In the genomic region with DNA sequence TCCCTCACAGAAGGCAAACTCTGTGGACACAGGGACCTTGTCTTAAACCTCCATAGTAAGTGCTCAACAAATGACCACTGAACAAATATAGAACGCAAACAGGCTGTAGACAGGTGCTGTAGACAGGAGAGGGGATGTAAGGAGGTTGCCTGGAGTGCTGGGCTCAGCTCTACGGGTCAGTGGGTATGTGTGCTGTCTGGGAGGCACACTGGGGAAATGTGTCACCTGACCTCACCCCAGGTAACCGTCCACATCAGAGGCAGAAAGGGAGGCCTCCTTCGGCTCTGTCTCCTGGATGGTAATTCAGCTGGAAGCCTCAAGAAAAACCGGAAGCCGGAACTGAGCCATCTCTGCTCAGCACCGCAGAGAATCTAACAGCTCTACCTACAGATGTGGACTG, we compare ENCODE assay signal across 24 mouse cellular contexts. TPM values are rescaled to one million over a fixed set of nuclear protein-coding genes. Genes with fewer than 3 reads are reported as not detected.
DNase-seq lines count a peak whose midpoint lies in the region; ATAC-seq and TF ChIP-seq lines count a peak whose summit lies in the region.
"Had no signal": no experiment of that assay in that cellular context is flagged by ENCODE, and none has a peak within 500 bp of the region (broad histone marks: within the 10 kb centered on the region; RNA-seq: fewer than 3 reads in every experiment).

No protein-coding gene starts in this region.

- 58% methylated on average over 7 of the region's 7 CpGs for WGBS in kidney, embryonic 15.5 days
- WGBS in embryonic facial prominence, embryonic 15.5 days = 55% methylated on average over 7 of the region's 7 CpGs
- 90% methylated on average over 7 of the region's 7 CpGs for WGBS in thymus, adult 2 months

- no peak overlapping the region for H3K9ac ChIP-seq in kidney, embryonic 15.5 days
- no peak overlapping the region for H3K9ac ChIP-seq in embryonic facial prominence, embryonic 15.5 days
- H3K9ac ChIP-seq: hindbrain, embryonic 14.5 days; liver, embryonic 12.5 days; liver, postnatal 0 days; stomach, embryonic 15.5 days had no signal

- TF ChIP-seq POLR2A in thymus, adult 2 months (IDR thresholded peaks at IDR 0.05; ENCODE audit: control insufficient read depth, extremely low read depth, insufficient read depth, low read length, poor library complexity) = no peak

- H3K4me3 ChIP-seq in gastrocnemius, adult 2 months = no peak overlapping the region
- H3K4me3 ChIP-seq in kidney, embryonic 15.5 days (replicated peaks) = no peak overlapping the region
- no peak overlapping the region for H3K4me3 ChIP-seq in embryonic facial prominence, embryonic 15.5 days (replicated peaks)
- no peak overlapping the region for H3K4me3 ChIP-seq in thymus, adult 2 months (ENCODE audit: control insufficient read depth, insufficient read depth, low read length)
- H3K4me3 ChIP-seq: liver, embryonic 12.5 days; stomach, embryonic 15.5 days had no signal

- no peaks in the 10 kb centered on the region for H3K9me3 ChIP-seq in kidney, embryonic 15.5 days (replicated peaks)
- H3K9me3 ChIP-seq in embryonic facial prominence, embryonic 15.5 days (replicated peaks) = no peaks in the 10 kb centered on the region
- H3K9me3 ChIP-seq: liver, embryonic 12.5 days; stomach, embryonic 15.5 days had no signal

- DNase-seq in gastrocnemius, adult 2 months = no peak
- no peak for DNase-seq in gastrocnemius, adult 8-10 months (ENCODE audit: low spot score in 2 of 2)
- no peak for DNase-seq in kidney, adult 11 months
- no peak for DNase-seq in right cerebral cortex, postnatal 4 days
- no peak for DNase-seq in thymus, adult 2 months
- DNase-seq: adrenal gland, adult 8-10 months; cerebellum, adult 8-10 months; cerebellum, postnatal 36 days; kidney, adult 2 months; kidney, postnatal 10 days; layer of hippocampus, adult 9-11 months; liver, postnatal 0 days; lung, postnatal 4 days; midbrain, embryonic 14.5 days; right cerebral cortex, postnatal 14 days; thymus, postnatal 14 days had no signal

- H3K4me2 ChIP-seq in kidney, embryonic 15.5 days = no peak overlapping the region
- no peak overlapping the region for H3K4me2 ChIP-seq in embryonic facial prominence, embryonic 15.5 days (replicated peaks)
- H3K4me2 ChIP-seq: hindbrain, embryonic 14.5 days; liver, embryonic 12.5 days; stomach, embryonic 15.5 days had no signal

- H3K27me3 ChIP-seq in kidney, embryonic 15.5 days = no peaks in the 10 kb centered on the region
- no peaks in the 10 kb centered on the region for H3K27me3 ChIP-seq in embryonic facial prominence, embryonic 15.5 days
- no peaks in the 10 kb centered on the region for H3K27me3 ChIP-seq in thymus, adult 2 months (ENCODE audit: control insufficient read depth, insufficient read depth, low read length)
- H3K27me3 ChIP-seq: CH12.LX; liver, embryonic 12.5 days; stomach, embryonic 15.5 days had no signal

- 0 out of 2 replicates have a peak, but pooled peaks have one; percentile 36 for ATAC-seq in kidney, embryonic 15.5 days (replicated peaks; ENCODE audit: low FRiP score)
- ATAC-seq in embryonic facial prominence, embryonic 15.5 days (ENCODE audit: insufficient number of reproducible peaks, low FRiP score, low TSS enrichment, low read depth) = no peak
- ATAC-seq: activated CD4-positive, CD25-positive, alpha-beta regulatory T cell, adult 4 months; forebrain, embryonic 14.5 days; liver, embryonic 12.5 days; liver, postnatal 0 days had no signal

- no peak for TF ChIP-seq CTCF in gastrocnemius, adult 2 months (IDR thresholded peaks at IDR 0.05)
- TF ChIP-seq CTCF in thymus, adult 2 months (IDR thresholded peaks at IDR 0.05; ENCODE audit: borderline replicate concordance, control insufficient read depth, extremely low read depth, insufficient read depth, low read length, poor library complexity) = no peak

- intact Hi-C loops in gastrocnemius, adult 2 months (cut with DNase I) = no loop called here

- peak overlapping the region; percentile 88 for H3K27ac ChIP-seq in gastrocnemius, adult 2 months
- H3K27ac ChIP-seq in kidney, embryonic 15.5 days = no peak overlapping the region
- H3K27ac ChIP-seq in embryonic facial prominence, embryonic 15.5 days (replicated peaks) = peak overlapping the region; percentile 96
- no peak overlapping the region for H3K27ac ChIP-seq in thymus, adult 2 months (ENCODE audit: control insufficient read depth, insufficient read depth, low read length)
- H3K27ac ChIP-seq: hindbrain, embryonic 14.5 days; liver, embryonic 12.5 days; stomach, embryonic 15.5 days had no signal

- H3K4me1 ChIP-seq in kidney, embryonic 15.5 days = peaks cover 31% of the 10 kb centered on the region
- peaks cover 38% of the 10 kb centered on the region for H3K4me1 ChIP-seq in embryonic facial prominence, embryonic 15.5 days
- H3K4me1 ChIP-seq in thymus, adult 2 months (replicated peaks; ENCODE audit: control insufficient read depth, insufficient read depth, low read length) = no peaks in the 10 kb centered on the region; the same call in 1 of the 2 replicates

- 0 out of 2 replicates have a peak, but pooled peaks cover 2% of the 10 kb centered on the region for H3K36me3 ChIP-seq in kidney, embryonic 15.5 days
- no peaks in the 10 kb centered on the region for H3K36me3 ChIP-seq in embryonic facial prominence, embryonic 15.5 days
- H3K36me3 ChIP-seq in thymus, adult 2 months (ENCODE audit: control insufficient read depth, insufficient read depth, low read length) = no peaks in the 10 kb centered on the region
- H3K36me3 ChIP-seq: liver, embryonic 12.5 days; stomach, embryonic 15.5 days had no signal

RNA-seq across cellular contexts. Expression of a gene that starts 21.6 kb away (rescaled TPM):
- 10 to 100 TPM in 1 of 2 experiments, 1 to 10 TPM in 1; 7.0 to 11.7 TPM for total RNA-seq in gastrocnemius, adult 2 months (2021)
- 10 to 100 TPM in 1 of 4 experiments, 1 to 10 TPM in 3; 4.5 to 10.1 (median 6.6) TPM for total RNA-seq in gastrocnemius, adult 8-10 months (2022)
- 8.7 and 9.7 TPM in 2 replicates for polyA plus RNA-seq in kidney, embryonic 15.5 days (2015; fragmentation: Nextera tagmentation; extraction: Ambion mirVana)
- 17.5 and 20.0 TPM in 2 replicates for polyA plus RNA-seq in embryonic facial prominence, embryonic 15.5 days (2015; fragmentation: Nextera tagmentation; extraction: Ambion mirVana)
- 56.6 and 68.0 TPM in 2 replicates for polyA plus RNA-seq in thymus, adult 2 months (2012; rRNA removed)

Comparison
In these comparisons a context has a peak if more than half of its experiments do, and no peak if none do; other contexts are left out.
1. H3K27ac ChIP-seq: peak in gastrocnemius, adult 2 months (single experiment) and embryonic facial prominence, embryonic 15.5 days (single experiment); none in kidney, embryonic 15.5 days (single experiment) and thymus, adult 2 months (single experiment).